Mouse (Mus musculus) skeletal muscle tissue, adult 2 months (tissue): ENCODE results near the gene Mta2.

Experiments used
- DNase-seq: peaks from one replicate; pipeline ENCODE4 v3.0.0-alpha.2; 2012; ENCODE audit warnings: low read depth, low spot score

Mta2 gene

DNA sequence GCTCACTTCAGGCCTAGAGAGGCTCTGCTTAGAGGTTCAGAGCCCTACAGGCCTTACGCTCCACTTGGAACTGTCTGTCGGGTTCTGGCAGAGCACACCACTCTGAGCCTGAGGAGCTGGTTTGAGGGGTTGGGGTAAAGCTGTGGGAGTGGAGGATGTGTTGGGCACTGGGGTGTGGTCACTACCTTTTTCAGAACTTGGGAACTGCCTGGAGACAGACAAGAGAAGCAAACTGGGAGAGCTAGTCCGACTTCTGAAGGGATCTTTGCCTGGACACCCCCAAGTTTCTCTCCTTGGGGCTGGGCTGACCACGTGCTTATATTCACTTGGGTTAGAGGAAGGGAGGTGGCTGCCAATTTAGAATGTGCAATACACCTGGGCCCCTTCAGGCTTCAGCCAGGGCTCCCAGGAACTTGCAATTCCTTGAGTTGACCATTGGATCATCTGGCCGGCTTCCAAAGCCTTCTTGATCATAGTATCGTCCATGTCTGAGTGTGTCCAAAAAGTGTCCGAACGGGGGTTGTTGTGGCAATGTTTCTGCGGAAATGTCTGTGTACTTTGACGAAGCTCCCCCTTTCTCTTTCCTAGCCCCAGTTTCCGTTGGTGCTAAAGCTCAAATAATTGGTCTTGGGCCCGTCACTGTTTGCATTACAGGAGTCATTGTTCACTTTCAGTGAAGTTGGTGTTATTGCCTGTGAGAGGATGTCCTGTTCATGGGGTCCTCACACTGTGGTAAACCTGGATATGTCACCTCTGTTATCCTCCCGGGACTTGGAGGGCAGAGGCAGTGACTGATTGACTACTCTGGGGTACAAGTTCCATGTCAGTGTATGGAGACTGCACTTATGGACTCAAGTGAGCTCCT lies 50.4 kb downstream of the Mta2 start:
- DNase-seq: no peak

DNA sequence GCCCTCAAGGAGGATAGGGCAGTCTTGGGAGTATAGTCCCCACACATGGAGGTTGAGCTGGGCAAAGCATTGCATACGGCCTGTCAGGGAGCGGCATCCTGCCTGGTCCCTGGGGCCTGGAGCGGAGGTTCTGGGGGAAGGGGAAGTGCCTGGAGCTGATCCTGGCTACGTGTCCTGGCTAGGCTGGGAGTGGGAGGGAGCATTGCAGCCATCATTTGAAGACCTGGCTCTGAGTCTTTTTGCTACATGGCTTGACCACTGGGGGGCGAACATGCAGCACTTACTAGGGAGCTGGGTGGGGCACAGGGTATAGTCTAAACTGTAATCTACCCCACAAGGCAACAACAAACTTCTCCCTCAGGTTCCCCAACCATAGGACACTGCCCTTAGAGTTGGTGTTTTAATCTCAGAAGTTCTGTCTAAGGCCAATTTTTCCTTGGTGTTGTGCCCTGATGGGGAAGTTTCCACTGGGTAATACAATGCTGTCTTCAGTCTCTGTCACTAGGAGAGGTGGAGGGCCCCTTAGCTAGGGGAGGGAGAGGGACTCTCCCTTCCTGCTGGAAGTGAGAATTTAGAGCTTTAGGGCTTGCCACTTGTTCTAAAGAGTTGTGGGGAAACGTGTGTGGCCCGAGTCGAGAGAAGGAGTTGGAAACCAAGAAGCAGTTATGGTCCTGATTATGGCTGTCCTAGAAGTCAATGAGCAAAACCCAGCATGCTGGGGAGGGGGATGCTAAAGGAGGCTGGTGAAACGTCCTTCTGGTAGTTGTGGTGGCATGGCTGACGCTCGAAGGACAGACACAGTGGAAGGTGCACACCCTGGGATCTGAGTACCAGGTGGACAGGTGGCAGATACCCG lies 51.3 kb downstream of the Mta2 start:
- peak; percentile 91 for DNase-seq

DNA sequence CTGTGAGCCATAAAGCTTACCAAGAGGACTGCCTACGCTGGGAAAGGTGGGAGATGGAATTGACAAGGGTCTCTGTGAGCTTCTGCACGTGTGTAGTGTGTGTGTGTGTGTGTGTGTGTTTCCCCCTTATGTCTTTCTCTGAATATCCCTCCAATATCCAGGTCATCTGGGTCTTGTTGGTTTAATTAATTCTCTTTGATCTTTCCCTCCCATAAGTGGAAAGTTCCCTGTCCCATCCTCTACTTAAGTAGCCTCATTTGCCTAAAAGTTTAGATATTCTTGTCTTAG lies 51.9 kb downstream of the Mta2 start:
- no peak for DNase-seq

DNA sequence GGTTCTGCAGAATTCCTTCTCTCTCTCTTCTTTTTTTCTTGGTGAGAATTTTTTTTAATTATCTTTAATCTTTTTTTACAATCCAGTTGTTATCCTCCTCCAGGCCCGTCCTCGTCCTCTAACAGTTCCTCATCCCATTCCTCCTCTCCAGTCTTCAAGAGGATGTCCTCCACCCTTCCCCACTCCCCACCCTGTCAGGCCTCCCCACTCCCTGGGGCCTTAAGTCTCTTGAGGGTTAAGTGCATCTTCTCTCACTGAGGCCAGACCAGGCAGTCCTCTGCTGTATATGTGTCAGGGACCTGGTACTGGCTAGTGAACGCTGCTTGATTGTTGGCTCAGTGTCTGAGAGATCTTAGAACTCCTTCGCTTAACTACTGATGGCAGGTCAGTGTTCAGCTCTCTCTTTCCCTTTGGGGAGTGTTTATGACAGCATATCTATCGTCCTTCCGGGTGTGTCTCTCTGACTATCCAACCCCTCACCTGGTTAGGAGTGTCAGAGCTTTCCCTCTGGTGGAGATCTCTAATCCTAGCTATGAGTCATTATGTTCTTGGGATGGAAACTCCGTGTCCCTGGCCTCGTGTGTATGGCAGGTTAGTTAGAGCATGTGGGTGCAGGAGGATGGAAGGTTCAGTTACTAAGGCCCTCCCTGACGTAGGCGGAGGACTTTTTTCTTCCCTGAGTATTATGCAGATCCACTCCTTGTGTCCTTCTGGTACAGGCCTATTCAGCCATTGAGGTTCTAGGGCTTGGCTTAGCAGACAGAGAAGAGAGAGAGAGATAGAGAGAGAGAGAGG lies 53.3 kb downstream of the Mta2 start:
- DNase-seq: no peak

GRCm38 (mm10) chr19:8996601-8997000 lies 54.9 kb downstream of the Mta2 start:
- no peak for DNase-seq

DNA sequence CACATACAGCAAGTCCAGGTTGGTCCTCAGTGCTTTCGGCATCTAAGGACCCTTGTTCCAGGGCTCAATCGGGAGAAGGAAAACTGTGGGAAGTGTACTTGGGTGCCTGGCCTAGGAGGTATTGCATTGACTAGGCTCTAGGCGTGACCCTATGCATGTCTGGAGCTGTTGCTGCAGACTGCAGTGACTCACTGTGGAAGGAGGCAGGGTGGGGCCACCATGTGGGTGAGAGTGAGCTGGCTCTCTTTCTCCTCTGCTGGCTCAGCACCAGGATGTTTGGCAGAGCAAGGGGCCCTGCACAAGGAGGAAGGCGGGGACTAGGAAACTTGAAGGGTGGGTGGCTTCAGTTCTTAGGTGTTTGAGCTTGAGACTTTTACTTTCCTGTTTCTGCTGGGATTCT lies 55.9 kb downstream of the Mta2 start:
- DNase-seq: peak; percentile 90

- DNase-seq: no peak
Measured at GRCm38 (mm10) chr19:8998546-8998945, 56.9 kb downstream of the Mta2 start.

GRCm38 (mm10) chr19:8999223-8999622 lies 57.5 kb downstream of the Mta2 start:
- no peak for DNase-seq
